Mouse (Mus musculus) myocyte (in vitro differentiated cells): Measurements from ENCODE around the gene Itk.

Source experiments
- CEBPB ChIP-seq: IDR thresholded peaks from 2 replicates; pipeline ENCODE4 v1.6.1; 2011; ENCODE audit warnings: mild to moderate bottlenecking, moderate library complexity; ENCODE audit not compliant: poor library complexity, insufficient read depth, severe bottlenecking
- E2F4 ChIP-seq: IDR thresholded peaks from one replicate; pipeline ENCODE4 v1.6.1; 2011; ENCODE audit warnings: mild to moderate bottlenecking, control low read depth, moderate library complexity; ENCODE audit not compliant: insufficient read depth
- MAX ChIP-seq: IDR thresholded peaks from one replicate; pipeline ENCODE4 v1.6.1; 2011; ENCODE audit warnings: low read depth, mild to moderate bottlenecking, control low read depth
- POLR2A ChIP-seq: IDR thresholded peaks from one replicate; pipeline ENCODE4 v1.6.1; 2011; ENCODE audit warnings: low read depth, mild to moderate bottlenecking, control low read depth, moderate library complexity; ENCODE audit not compliant: insufficient read length
- POLR2AphosphoS2 ChIP-seq: IDR thresholded peaks from one replicate; pipeline ENCODE4 v1.6.1; 2011; ENCODE audit warnings: low read depth, control low read depth; ENCODE audit not compliant: insufficient read length
- TCF12 ChIP-seq: IDR thresholded peaks from one replicate; pipeline ENCODE4 v1.6.1; 2011; ENCODE audit warnings: mild to moderate bottlenecking, control low read depth; ENCODE audit not compliant: poor library complexity, insufficient read depth, severe bottlenecking
- TCF3 ChIP-seq: IDR thresholded peaks from one replicate; pipeline ENCODE4 v1.6.1; 2011; ENCODE audit warnings: low read depth, control low read depth; ENCODE audit not compliant: insufficient read length
- USF1 ChIP-seq: IDR thresholded peaks from one replicate; pipeline ENCODE4 v1.6.1; 2011; ENCODE audit warnings: low read depth, mild to moderate bottlenecking, control low read depth, moderate library complexity

DNA sequence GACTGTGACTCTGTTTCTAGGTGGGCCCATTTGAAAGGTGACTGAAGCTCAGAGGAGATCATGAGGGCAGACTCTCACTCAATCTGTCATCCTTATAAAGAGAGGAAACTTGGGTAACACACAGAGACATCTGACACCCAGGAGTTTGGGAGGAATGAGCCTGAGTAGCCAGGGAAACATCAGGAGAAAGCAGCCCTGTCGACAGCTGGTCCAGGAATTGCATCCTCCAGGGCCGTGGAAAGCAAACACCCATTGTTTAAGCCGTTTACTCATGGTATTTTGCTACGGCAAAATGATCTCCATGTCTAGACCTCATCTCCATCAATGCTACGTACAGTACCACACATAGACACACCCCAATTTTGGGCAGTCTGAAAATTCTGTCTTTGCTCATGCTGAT, 101.2 kb downstream of the Itk start:
- no peak for TF ChIP-seq MAX
- no peak for TF ChIP-seq POLR2A
- TF ChIP-seq USF1: no peak
- TF ChIP-seq E2F4: no peak
- TF ChIP-seq TCF3: no peak
- no peak for TF ChIP-seq POLR2AphosphoS2
- no peak for TF ChIP-seq TCF12
- TF ChIP-seq CEBPB: no peak
